Mouse (Mus musculus) kidney, postnatal 14 days (tissue): Measurements from ENCODE around the gene Uba3.

Experiments
- DNase-seq: peaks from one replicate; pipeline ENCODE4 v3.0.0; 2022; ENCODE audit warnings: mixed read lengths

The Uba3 gene

GRCm38 (mm10) chr6:97205439-97205885 lies at the start of gene Uba3:
Gene Uba3 (minus strand): TSS chr6:97205647.
- DNase-seq = peak; percentile 100

DNA sequence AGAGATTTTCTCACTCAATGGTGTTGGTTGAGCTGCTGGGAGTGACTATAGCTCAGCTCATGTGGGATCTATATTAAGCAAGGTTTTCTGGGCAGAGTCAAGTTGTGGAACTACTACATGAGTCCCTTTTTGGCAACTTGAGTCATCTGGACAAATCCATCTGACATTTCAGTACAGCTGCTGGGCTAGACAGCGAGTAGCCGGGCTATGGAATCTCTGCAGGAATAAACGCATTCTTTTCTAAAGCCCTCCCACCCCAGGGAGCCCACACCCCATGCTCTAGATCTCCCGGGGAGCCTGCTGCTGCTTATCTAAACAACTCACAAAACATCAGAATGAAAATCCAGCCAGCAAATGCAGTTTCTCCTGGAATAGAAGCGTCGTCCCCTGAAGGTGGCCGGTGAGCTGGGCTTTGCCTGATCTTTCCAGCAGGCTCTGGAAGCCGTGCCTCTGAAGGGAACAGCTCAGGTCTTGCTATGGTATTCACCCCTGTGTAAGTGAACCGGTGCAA lies 47.3 kb upstream of the Uba3 start, which contains the start of gene Lmod3:
Gene Lmod3, minus strand, starts transcription at position 49 of the 511 bp plus-strand sequence.
- peak; percentile 18 for DNase-seq

DNA sequence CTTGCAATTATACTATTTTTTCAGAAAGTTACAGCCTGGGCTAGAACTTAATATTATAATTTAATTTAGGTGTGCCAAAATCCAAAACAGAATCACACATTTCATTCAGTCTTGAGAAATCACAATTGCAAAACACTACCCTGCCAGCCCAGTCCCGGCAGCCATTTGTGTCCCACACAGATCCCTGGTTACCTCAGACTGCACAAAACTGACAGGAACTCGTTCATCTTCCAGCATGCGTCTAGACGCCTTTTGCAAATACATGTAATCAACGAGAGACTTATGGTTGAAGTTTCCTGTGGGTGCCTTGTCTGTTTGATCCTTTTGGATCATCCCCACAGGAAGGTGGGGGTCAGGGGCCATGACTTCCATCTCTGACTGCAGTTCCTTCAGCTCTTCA lies 46.6 kb upstream of the Uba3 start:
- DNase-seq = no peak

DNA sequence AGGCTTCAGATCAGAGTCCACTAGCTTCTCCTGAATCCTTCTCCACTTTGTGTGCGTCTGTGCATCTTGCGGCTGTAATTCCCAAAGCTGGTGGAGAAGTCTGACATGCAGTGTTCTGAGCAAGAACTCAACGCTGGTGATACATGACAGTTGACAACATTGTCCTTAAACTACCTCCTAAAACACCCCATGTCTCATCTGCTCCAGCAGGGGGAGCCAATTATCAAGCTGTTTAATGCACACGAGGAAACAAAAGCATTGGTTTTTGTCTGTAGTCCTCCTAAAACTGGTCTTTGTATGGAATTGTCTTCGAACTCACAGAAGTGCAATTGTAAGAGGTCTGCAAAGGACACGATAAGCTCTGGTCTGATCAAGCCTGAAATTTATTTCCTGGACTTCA lies 45.5 kb upstream of the Uba3 start:
- peak; percentile 68 for DNase-seq

GRCm38 (mm10) chr6:97245200-97245599 lies 39.8 kb upstream of the Uba3 start:
- DNase-seq = no peak

DNA sequence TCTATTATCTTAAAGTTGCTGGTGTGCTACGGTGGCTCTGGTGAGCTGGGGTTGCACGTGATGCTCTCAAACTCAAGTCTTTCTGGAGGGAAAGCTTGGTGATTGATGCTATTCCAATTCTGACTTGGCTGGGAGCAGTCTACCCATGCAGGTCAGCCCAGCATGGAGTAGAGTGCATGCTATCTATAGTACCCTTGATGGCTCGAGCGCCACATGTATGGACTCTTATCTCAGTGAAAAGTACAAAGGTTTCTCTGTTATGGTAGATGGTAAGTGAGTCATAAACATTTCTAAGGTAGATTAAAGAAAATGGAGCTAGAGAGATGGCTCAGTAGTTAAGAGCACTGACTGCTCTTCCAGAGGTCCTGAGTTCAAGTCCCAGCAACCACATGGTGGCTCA lies 37.1 kb upstream of the Uba3 start:
- no peak for DNase-seq

DNA sequence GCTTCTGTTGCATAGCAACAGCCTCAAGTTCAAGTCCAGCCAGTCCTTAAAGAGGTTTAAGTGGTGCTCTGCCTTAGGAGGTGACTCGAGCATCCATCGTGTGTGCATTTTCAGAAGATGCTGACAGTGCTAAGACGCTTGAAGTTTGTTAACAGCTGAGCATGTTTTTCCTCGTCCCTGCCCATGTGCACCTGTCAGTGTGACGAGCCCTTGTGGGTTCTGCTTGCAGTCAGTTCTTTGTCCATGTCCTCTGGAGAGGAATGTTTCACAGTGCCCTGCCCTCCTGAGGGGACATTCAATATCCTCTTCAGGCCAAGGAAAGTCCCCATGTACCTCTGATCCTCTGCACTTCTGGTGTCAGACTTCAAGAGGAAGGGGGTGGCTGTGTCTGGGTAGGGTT lies 34.6 kb upstream of the Uba3 start:
- no peak for DNase-seq

DNA sequence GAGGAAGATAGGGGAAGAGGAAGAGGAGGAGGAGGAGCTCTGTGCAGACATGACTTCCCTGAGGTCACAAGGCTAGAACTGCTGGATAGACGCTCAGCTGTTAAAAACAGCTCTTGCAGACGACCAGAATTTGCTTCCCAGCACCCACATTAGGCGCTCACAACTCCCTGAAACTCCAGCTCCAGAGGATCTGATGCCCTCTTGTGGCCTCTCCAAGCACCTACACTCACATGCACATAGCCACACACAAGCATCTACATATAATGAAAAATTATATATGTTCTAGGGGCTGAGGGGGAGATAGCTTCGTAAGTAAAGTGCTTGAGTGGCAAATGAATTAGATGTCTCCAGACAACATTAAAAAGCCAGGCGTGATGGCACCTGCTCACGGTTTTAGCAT lies 33.9 kb upstream of the Uba3 start:
- DNase-seq = no peak

- no peak for DNase-seq
These were observed 30.6 kb upstream of the Uba3 start for GRCm38 (mm10) chr6:97236088-97236487.

- no peak for DNase-seq
These were observed 29.6 kb upstream of the Uba3 start for GRCm38 (mm10) chr6:97234911-97235668.

DNA sequence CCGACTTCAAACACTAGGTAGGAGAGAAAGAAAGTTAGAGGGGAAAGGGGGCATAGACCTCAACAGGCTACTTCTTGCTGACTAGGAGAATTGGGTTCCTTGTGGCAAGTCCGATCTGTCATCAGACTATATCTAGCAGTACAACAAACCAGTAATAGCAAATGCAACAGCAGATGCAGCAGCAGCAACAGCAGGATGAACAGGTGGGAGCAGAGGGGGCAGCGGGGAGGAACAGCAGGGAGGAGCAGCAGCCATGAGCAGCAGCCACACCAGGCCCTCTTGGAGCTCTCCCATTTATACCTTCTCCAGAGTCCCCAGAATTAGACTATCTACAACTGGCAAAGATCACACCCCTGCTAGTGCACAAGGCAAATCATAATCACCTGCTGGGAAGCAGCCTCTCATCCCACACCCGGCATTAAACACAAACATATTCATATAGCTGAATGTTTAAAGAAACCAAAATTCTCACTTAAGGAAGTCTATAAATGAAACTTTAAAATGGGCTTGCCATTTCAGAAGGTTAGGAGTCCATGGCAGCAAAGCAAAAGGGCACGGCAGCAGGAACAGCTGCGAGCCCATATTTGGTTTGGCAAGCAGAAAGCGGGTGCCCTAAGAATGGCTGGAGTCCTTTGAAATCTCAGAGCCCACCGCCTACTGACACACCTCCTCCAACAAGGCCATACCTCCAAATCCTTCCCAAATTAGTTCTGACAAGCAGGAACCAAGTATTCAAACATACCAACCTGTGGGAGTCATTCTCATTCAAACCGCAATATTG lies 21.8 kb upstream of the Uba3 start:
- no peak for DNase-seq

- no peak for DNase-seq
These were observed 20.6 kb upstream of the Uba3 start for GRCm38 (mm10) chr6:97226083-97226491.

DNA sequence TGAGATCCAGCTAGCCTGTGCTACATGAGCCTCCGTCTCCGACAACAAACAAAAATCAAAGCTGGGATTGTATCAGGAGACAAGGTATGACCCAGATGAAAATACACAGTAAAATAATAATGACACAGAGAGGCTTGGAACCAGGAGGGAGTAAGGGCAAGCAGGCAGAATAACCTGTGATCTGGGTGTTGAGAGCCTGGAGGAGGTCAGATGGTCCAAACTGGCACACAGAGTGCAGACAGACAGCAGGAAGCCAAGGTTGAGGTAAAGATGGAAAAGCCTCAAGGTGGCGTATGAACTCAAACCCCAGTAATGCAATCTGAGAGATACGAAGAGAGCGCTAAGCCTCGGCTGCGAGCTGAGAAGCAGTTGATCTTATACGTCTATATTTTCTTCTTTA lies 19.1 kb upstream of the Uba3 start:
- no peak for DNase-seq

DNA sequence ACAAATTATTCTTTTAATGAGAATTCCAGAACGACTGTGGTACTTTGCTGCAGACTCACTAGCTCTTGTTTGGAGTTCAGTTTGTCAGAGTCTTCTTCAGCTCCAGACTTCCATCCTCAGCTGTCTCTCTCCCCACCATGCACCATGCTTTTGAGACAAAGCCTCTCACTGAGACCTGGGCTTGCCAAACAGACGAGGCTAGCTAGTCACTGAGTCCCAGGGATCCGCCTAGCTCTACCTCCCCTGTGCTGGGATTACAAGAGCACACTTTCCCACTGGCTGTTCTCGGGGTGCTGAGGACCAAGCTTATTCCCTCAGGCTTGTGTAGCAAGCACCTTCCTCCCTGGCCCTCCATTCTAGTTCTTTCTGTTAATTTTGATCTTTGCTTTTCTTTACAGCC lies 18.1 kb upstream of the Uba3 start:
- DNase-seq = no peak

DNA sequence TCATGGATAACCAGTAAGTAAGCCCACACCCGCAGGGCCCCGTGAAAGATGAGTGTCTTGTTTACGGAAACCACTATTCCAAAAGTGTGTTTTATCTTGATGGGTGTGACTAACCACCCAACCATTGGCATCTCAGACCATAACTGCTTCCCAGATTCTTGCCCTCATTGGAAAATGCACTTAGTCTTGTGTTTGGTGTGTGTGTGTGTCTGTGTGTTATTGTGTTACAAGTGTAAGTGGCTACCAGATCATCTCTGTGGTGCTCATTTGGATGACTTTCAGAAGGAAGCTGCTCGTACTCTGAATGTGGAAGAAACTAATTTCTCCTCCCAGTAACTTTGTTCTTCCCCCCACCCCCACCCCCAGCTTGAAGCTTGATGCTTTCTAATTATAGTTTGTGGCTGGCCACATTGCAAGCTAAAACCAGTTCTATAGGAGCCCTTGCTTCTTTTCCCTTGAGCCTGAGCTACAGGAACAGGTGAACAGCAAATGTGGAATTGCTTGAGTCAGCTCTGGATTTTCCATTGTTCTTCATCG lies 17.6 kb upstream of the Uba3 start:
- DNase-seq = no peak

- no peak for DNase-seq
These were observed 16.9 kb upstream of the Uba3 start for GRCm38 (mm10) chr6:97222321-97222720.

- DNase-seq = no peak
These were observed 16.0 kb upstream of the Uba3 start for GRCm38 (mm10) chr6:97221205-97222025.

DNA sequence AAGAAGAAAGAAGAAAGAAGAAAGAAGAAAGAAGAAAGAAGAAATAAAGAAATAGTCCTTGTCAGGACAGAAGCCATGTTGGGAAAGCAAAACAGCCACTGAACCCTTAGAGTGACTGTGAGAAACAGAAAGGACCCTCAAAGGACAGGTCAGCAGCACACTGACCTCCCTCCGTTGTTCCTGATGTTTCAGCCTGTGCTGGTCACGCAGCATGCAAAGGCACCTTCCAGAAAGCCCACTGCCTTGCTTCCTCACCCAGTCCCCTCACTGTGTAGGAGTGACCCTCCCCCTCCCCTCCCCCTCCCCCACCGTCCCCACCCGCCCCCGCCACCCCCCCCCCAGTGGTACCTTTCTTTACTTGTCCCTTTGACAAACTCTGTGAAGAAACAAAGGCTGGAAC lies 15.2 kb upstream of the Uba3 start:
- no peak for DNase-seq

DNA sequence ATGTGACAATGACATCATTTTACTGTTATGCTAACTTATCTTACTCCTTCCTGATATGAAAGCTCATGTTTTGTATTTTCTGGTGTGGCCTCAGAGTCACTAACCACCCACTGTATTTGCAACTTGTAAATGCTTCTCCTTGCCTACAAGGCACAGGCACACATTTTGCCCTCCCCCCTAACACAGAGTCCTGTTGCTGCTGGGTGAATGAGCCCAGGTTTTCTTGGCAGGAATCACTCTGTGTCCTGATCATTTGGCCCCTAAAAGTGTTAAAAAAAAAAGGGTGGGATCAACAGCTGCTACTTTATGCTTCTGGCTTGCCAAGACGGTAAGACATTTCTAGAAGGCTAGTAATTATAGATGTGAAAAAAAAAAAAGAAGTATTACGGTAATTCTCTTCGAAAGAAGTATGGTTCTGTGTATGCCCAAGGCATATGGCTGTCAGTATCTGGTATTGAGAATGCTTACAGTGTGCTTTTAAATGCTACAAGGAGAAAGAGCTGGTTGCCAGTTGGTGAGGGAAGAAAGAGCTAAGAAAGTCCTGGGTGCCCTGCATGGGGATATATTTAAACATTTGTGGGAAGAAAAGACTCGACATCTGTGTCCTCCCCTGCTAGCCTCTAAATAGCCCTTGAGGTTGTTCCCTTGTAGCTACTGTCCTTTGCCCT lies 10.8 kb upstream of the Uba3 start:
- no peak for DNase-seq

GRCm38 (mm10) chr6:97211981-97212380 lies 6.5 kb upstream of the Uba3 start:
- DNase-seq = peak; percentile 17

DNA sequence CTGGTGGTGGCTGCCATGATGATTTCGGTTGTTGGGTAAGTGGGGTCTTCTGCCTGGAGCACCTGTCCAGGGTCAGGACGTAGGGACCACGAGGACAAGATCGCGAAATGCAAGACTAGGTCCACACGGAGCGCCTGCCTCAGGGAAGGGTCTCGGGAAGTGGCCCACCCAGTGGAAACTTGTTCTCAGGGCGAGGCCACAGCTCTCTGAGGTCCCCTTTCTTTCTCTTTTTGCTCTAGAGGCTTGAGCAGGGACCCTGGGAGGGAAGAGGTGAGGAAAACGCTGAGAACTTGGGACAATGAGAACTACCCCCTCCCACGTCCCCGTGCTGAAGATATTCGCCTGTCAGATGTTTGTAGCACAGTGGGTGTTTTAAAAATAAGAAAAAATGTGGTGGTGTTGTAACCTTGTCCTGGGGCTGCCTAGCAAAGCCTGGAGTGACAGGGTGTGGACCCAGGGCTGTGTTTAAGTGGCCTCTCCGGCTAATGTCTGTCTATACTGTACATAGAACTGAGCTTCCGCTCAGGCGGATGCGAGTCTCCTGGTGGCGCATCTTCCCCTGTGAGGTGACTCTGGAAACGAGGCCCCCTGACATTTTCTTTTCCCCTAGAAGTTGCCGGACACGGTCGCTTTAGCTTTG lies 5.6 kb upstream of the Uba3 start:
- DNase-seq = peak; percentile 33
